Mouse (Mus musculus) CD8-positive naive resting alpha-beta T cell, adult 2 months (primary cell): ENCODE measurements around the gene Gtf2h3.
A peak's percentile ranks its signal among the peaks of the same experiment; 100 is the strongest.

Source experiments
- DNase-seq, 2 experiments: peaks; one replicate each; pipeline ENCODE4 v3.0.0; 2022; ENCODE audit warnings: low read depth in 2 of 2, low spot score in 2 of 2

Gtf2h3 gene

DNA sequence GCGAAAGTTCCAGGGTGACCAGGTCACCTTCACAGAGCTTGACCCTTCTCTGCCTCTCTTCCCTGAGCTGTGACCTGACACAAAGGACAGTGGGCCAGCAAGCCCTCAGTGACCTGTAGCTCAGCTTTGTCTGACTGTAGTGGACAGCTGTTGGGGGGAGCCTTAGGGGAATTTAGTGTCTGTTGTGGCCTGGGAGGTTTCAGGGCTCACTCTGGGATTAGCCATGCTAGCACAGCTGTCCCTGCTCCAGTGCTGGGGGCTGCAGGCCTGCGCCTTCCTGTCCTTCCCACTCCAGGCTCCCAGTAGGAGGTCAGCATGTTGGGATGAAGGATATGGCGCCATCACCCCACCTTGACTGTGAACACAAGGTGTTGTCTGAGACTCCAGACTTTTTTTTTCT is 57.2 kb downstream of the Gtf2h3 start:
- DNase-seq: no peak

DNA sequence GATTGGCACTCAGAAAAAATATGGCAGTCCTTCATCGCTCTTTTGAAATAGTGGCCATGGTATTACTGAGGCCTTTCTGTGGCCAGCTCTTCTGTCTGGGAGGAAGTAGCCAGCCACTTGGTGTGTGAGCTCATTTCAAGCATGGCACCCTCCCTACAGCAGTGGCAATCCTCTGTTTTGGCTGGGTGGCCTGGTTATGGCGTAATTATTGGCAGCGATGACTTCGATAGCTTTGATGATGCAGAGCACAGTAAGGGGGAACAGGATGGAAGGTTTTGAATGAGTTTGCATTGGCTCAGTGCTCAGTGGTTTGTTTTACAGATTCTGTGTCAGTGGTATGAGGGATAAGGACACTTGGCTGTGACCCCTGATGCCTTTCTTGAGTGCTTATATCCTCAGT is 57.8 kb downstream of the Gtf2h3 start:
- no peak for DNase-seq

DNA sequence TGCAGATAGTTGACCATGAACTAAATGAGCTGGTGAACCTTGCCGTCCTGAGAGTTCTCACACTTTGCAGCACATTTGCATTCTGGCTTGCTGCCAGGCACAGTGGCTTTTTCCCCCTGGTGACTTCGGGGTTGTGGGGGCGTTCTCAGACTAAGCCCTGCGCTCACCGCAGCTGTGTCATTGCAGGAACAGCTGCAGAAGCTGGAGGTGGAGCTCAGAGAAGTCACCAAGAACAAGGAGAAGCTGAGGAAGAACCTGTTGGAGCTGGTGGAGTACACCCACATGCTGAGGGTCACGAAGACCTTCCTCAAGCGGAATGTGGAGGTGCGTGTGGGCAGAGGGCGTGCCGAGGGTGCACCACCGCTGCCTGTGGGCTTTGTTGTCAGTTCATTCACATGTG is 58.4 kb downstream of the Gtf2h3 start:
- peak; percentile 35 to 56 for DNase-seq

DNA sequence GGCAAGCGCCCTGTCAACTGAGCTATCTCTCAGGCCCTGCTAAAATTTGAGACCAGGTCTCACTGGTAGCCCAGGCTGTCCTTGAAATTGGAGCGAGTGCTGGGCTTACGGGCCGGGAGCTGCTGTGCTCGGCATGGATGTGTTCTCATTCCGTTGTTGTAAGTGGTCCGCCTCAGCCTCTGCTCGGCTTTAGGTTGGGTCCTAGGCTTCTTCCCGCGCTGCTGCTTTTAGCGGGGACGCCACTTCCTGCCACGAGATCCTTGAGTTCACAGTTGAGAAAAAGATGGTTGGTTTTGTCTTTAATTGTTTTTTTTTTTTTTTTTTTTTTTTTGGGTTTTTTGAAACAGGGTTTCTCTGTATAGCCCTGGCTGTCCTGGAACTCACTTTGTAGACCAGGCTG is 58.9 kb downstream of the Gtf2h3 start:
- DNase-seq: peak in 1 of 2 experiments; percentile 29
